Mouse (Mus musculus) forebrain, embryonic 16.5 days (tissue): Measurements from ENCODE around the gene Rmi1. TPM values are rescaled to one million over a fixed set of nuclear protein-coding genes. Genes with fewer than 3 reads are reported as not detected.
"Not testable (repeated sequence)": the region's sequence is repeated elsewhere in the genome, so short reads cannot be mapped to it uniquely, and the experiment has no call there.

Experiments
- ATAC-seq: fragments of 200-750 bp; cut with Nextera tagmentation; 2 replicates; pipeline ENCODE4 v1.8.0; 2017; ENCODE audit warnings: mild to moderate bottlenecking, moderate library complexity
- H3K27ac ChIP-seq: fragments of 300-500 bp; sonication (generic); 2 replicates; pipeline ENCODE4 v1.5.1; 2014; ENCODE audit warnings: low read length, control low read depth
- H3K27me3 ChIP-seq: fragments of 300-500 bp; sonication (generic); replicated peaks from 2 replicates; pipeline ENCODE4 v1.6.1; 2014; ENCODE audit warnings: low read length; ENCODE audit not compliant: control insufficient read depth, insufficient read depth
- H3K36me3 ChIP-seq: fragments of 300-500 bp; sonication (generic); 2 replicates; pipeline ENCODE4 v1.6.1; 2014; ENCODE audit not compliant: control insufficient read depth, insufficient read depth
- H3K4me1 ChIP-seq: fragments of 300-500 bp; sonication (generic); replicated peaks from 2 replicates; pipeline ENCODE4 v1.6.1; 2014; ENCODE audit warnings: low read length; ENCODE audit not compliant: control insufficient read depth, insufficient read depth
- H3K4me2 ChIP-seq: fragments of 300-500 bp; sonication (generic); 2 replicates; pipeline ENCODE4 v1.6.1; 2014; ENCODE audit warnings: mild to moderate bottlenecking, low read length, control low read depth
- H3K4me3 ChIP-seq: fragments of 300-500 bp; sonication (generic); replicated peaks from 2 replicates; pipeline ENCODE4 v1.5.1; 2014; ENCODE audit warnings: mild to moderate bottlenecking, low read length, control low read depth
- H3K9ac ChIP-seq: fragments of 300-500 bp; sonication (generic); replicated peaks from 2 replicates; pipeline ENCODE4 v1.6.1; 2014; ENCODE audit warnings: low read depth, low read length, control low read depth
- H3K9me3 ChIP-seq: fragments of 300-500 bp; sonication (generic); 2 replicates; pipeline ENCODE4 v1.6.1; 2016; ENCODE audit warnings: low read length; ENCODE audit not compliant: control insufficient read depth
- WGBS: fragments of 180-500 bp; shearing (Covaris S2); extraction: QIAGEN DNeasy Blood & Tissue Kit; methylation state at CpG from one replicate; pipeline ENCODE4 v1.1.7; 2014; 5-methylcytosine and 5-hydroxymethylcytosine counted together
- polyA plus RNA-seq: library from polyadenylated mRNA; unstranded; fragments of >200 nt; fragmentation: Nextera tagmentation; extraction: Ambion mirVana; gene quantifications from 2 replicates; pipeline ENCODE4 v1.2.1, GENCODE M21; 2015

Gene Rmi1
- 23.8 and 24.2 TPM in 2 replicates for polyA plus RNA-seq

GRCm38 (mm10) chr13:58402003-58402743 is at the start of gene Rmi1:
TSS of gene Rmi1 (plus strand) at chr13:58402248.
- Histone ChIP-seq H3K9me3 (no peaks in the 10 kb centered on the region), H3K4me3 (peak within 1 kb of the TSS; percentile 65), H3K27ac (peak within 1 kb of the TSS; percentile 99), H3K36me3 (peaks cover 9% of the 10 kb centered on the region), H3K9ac (peak within 1 kb of the TSS; percentile 100), H3K27me3 (no peaks in the 10 kb centered on the region), H3K4me2 (peak within 1 kb of the TSS; percentile 95), H3K4me1 (peaks cover 7% of the 10 kb centered on the region)
- peak; percentile 95 for ATAC-seq
- WGBS, result under 1% methylated on average over 84 of the region's 91 CpGs

GRCm38 (mm10) chr13:58352996-58353395 is 49.1 kb upstream of the Rmi1 start:
- Histone ChIP-seq H3K4me1 (no peaks in the 10 kb centered on the region), H3K4me2 (no peak overlapping the region), H3K9ac (no peak overlapping the region), H3K36me3 (no peaks in the 10 kb centered on the region), H3K27ac (no peak overlapping the region), H3K27me3 (no peaks in the 10 kb centered on the region), H3K9me3 (no peaks in the 10 kb centered on the region), H3K4me3 (no peak overlapping the region)
- no peak for ATAC-seq

GRCm38 (mm10) chr13:58358629-58359303 is 43.3 kb upstream of the Rmi1 start, which contains the start of gene Kif27:
TSS of gene Kif27 (minus strand) at chr13:58359122.
- H3K4me3 ChIP-seq, result peak within 1 kb of the TSS; percentile 73
- no peaks in the 10 kb centered on the region for H3K27me3 ChIP-seq
- peak within 1 kb of the TSS; percentile 87 for H3K4me2 ChIP-seq
- no peaks in the 10 kb centered on the region for H3K4me1 ChIP-seq
- under 1% methylated on average over 65 of the region's 85 CpGs for WGBS
- no peaks in the 10 kb centered on the region for H3K36me3 ChIP-seq
- no peaks in the 10 kb centered on the region for H3K9me3 ChIP-seq
- peak; percentile 98 for ATAC-seq
- H3K27ac ChIP-seq, result no peak within 1 kb of the TSS
- H3K9ac ChIP-seq, result peak within 1 kb of the TSS; percentile 76

GRCm38 (mm10) chr13:58359304-58359653 is 42.8 kb upstream of the Rmi1 start:
- Histone ChIP-seq H3K9ac (no peak overlapping the region; the same call in 1 of the 2 replicates), H3K4me1 (no peaks in the 10 kb centered on the region), H3K27ac (no peak overlapping the region)

GRCm38 (mm10) chr13:58364353-58365175 is 37.5 kb upstream of the Rmi1 start:
- H3K27me3 ChIP-seq, result no peaks in the 10 kb centered on the region
- WGBS, result 79% methylated on average over 8 of the region's 8 CpGs

More at GRCm38 (mm10) chr13:58359304-58359653, 42.8 kb upstream of the Rmi1 start:
- Histone ChIP-seq H3K4me2 (peak overlapping the region; percentile 87), H3K9me3 (no peaks in the 10 kb centered on the region), H3K4me3 (peak overlapping the region; percentile 73), H3K36me3 (no peaks in the 10 kb centered on the region), H3K27me3 (no peaks in the 10 kb centered on the region)
- ATAC-seq, result no peak
- WGBS, result 6% methylated on average over 7 of the region's 7 CpGs

GRCm38 (mm10) chr13:58365179-58365578 is 36.9 kb upstream of the Rmi1 start:
- H3K4me1 ChIP-seq, H3K9me3 ChIP-seq, H3K36me3 ChIP-seq, H3K4me2 ChIP-seq, H3K9ac ChIP-seq, H3K4me3 ChIP-seq, H3K27me3 ChIP-seq, ATAC-seq, H3K27ac ChIP-seq: not testable (repeated sequence)
- 84% methylated on average over 8 of the region's 8 CpGs for WGBS

More at GRCm38 (mm10) chr13:58364353-58365175, 37.5 kb upstream of the Rmi1 start:
- H3K9me3 ChIP-seq, result no peaks in the 10 kb centered on the region
- no peaks in the 10 kb centered on the region for H3K36me3 ChIP-seq
- H3K9ac ChIP-seq, result no peak overlapping the region
- no peaks in the 10 kb centered on the region for H3K4me1 ChIP-seq
- no peak overlapping the region for H3K4me3 ChIP-seq
- H3K4me2 ChIP-seq, result no peak overlapping the region
- ATAC-seq, result no peak
- no peak overlapping the region for H3K27ac ChIP-seq

GRCm38 (mm10) chr13:58366373-58366772 is 35.7 kb upstream of the Rmi1 start:
- H3K27me3 ChIP-seq, result no peaks in the 10 kb centered on the region
- H3K9me3 ChIP-seq, result no peaks in the 10 kb centered on the region
- WGBS, result 92% methylated on average over 3 of the region's 3 CpGs
- H3K4me1 ChIP-seq, result no peaks in the 10 kb centered on the region
- H3K36me3 ChIP-seq, result no peaks in the 10 kb centered on the region
- no peak overlapping the region for H3K9ac ChIP-seq
- H3K27ac ChIP-seq, result no peak overlapping the region
- H3K4me2 ChIP-seq, result no peak overlapping the region
- H3K4me3 ChIP-seq, result no peak overlapping the region
- no peak for ATAC-seq

- Histone ChIP-seq H3K4me2 (no peak overlapping the region), H3K9me3 (no peaks in the 10 kb centered on the region), H3K27me3 (no peaks in the 10 kb centered on the region), H3K4me3 (no peak overlapping the region), H3K9ac (no peak overlapping the region), H3K4me1 (no peaks in the 10 kb centered on the region), H3K36me3 (no peaks in the 10 kb centered on the region), H3K27ac (no peak overlapping the region)
- ATAC-seq, result no peak
- WGBS, result 81% methylated on average over 1 of the region's 1 CpGs
These were observed 34.4 kb upstream of the Rmi1 start for GRCm38 (mm10) chr13:58367641-58368040.

GRCm38 (mm10) chr13:58368835-58369234 is 33.2 kb upstream of the Rmi1 start:
- 82% methylated on average over 4 of the region's 4 CpGs for WGBS
- no peak overlapping the region for H3K27ac ChIP-seq

More at GRCm38 (mm10) chr13:58368835-58369234, 33.2 kb upstream of the Rmi1 start:
- no peaks in the 10 kb centered on the region for H3K27me3 ChIP-seq
- H3K36me3 ChIP-seq, result no peaks in the 10 kb centered on the region
- ATAC-seq, result no peak
- no peak overlapping the region for H3K4me2 ChIP-seq
- H3K9me3 ChIP-seq, result no peaks in the 10 kb centered on the region
- H3K9ac ChIP-seq, result no peak overlapping the region
- H3K4me1 ChIP-seq, result no peaks in the 10 kb centered on the region
- H3K4me3 ChIP-seq, result no peak overlapping the region
